Mouse (Mus musculus) cerebellum, postnatal 4 days (tissue): ENCODE results near the gene Senp5.

Source experiments
- DNase-seq, 2 experiments: peaks; one replicate each; pipeline ENCODE4 v3.0.0; 2022; ENCODE audit warnings: low spot score in 2 of 2, mixed read lengths in 1 of 2

Senp5 gene

GRCm38 (mm10) chr16:31940586-31940985 lies 62.5 kb downstream of the Senp5 start:
- DNase-seq, result no peak

GRCm38 (mm10) chr16:31938856-31939255 lies 64.2 kb downstream of the Senp5 start:
- no peak for DNase-seq

- no peak for DNase-seq
Observed at GRCm38 (mm10) chr16:31936568-31936967, 66.5 kb downstream of the Senp5 start.

GRCm38 (mm10) chr16:31935091-31935979 lies 67.8 kb downstream of the Senp5 start:
- DNase-seq, result peak in 1 of 2 experiments; percentile 25

- DNase-seq, result peak in 1 of 2 experiments; percentile 11
Observed at GRCm38 (mm10) chr16:31934550-31935010, 68.5 kb downstream of the Senp5 start.

GRCm38 (mm10) chr16:31933751-31934549 lies 69.1 kb downstream of the Senp5 start, which contains the start of gene Pigz:
Pigz (plus strand) TSS chr16:31933851.
- peak in 1 of 2 experiments; percentile 60 for DNase-seq

GRCm38 (mm10) chr16:31932840-31933697 lies 70.0 kb downstream of the Senp5 start:
- DNase-seq, result peak; percentile 78 to 93

GRCm38 (mm10) chr16:31932255-31932654 lies 70.8 kb downstream of the Senp5 start:
- DNase-seq, result no peak

GRCm38 (mm10) chr16:31931330-31931729 lies 71.8 kb downstream of the Senp5 start:
- DNase-seq, result no peak

- DNase-seq, result no peak
Observed at GRCm38 (mm10) chr16:31927412-31927811, 75.7 kb downstream of the Senp5 start.

GRCm38 (mm10) chr16:31926547-31927182 lies 76.4 kb downstream of the Senp5 start:
- no peak for DNase-seq

- DNase-seq, result no peak
Observed at GRCm38 (mm10) chr16:31926091-31926490, 77.0 kb downstream of the Senp5 start.

- no peak for DNase-seq
Observed at GRCm38 (mm10) chr16:31924368-31924767, 78.7 kb downstream of the Senp5 start.

- DNase-seq, result peak; percentile 59 to 82
Observed at GRCm38 (mm10) chr16:31918248-31918724, 84.8 kb downstream of the Senp5 start.

GRCm38 (mm10) chr16:31917776-31918175 lies 85.3 kb downstream of the Senp5 start:
- no peak for DNase-seq

GRCm38 (mm10) chr16:31910281-31910847 lies 92.7 kb downstream of the Senp5 start:
- DNase-seq, result no peak
